Mouse (Mus musculus) embryonic fibroblast, embryonic 13.5 days (primary cell): ENCODE data around the gene Acad11.

ENCODE experiments used
- CTCF ChIP-seq: IDR thresholded peaks from 2 replicates; pipeline ENCODE4 v1.5.1; 2011; ENCODE audit warnings: mild to moderate bottlenecking, control low read depth, low read length, moderate library complexity, borderline replicate concordance; ENCODE audit not compliant: insufficient read depth
- POLR2A ChIP-seq: IDR thresholded peaks from 2 replicates; pipeline ENCODE4 v1.6.1; 2011; ENCODE audit warnings: low read depth, mild to moderate bottlenecking, control low read depth, low read length, moderate library complexity

GRCm38 (mm10) chr9:104130141-104130755, 67.1 kb downstream of the Acad11 start:
- no peak for TF ChIP-seq CTCF
- no peak for TF ChIP-seq POLR2A
